Mouse (Mus musculus) olfactory bulb, adult 2 months (tissue): ENCODE results near the gene Birc5.

ENCODE experiments used
- CTCF ChIP-seq: fragments of 200-500 bp; IDR thresholded peaks from 2 replicates; pipeline ENCODE4 v1.5.1; 2012; ENCODE audit warnings: low read depth, mild to moderate bottlenecking, low read length, moderate library complexity; ENCODE audit not compliant: insufficient read depth
- POLR2A ChIP-seq: fragments of 200-500 bp; IDR thresholded peaks from 2 replicates; pipeline ENCODE4 v1.6.1; 2012; ENCODE audit warnings: mild to moderate bottlenecking, low read depth, low read length, moderate library complexity; ENCODE audit not compliant: insufficient read depth

DNA sequence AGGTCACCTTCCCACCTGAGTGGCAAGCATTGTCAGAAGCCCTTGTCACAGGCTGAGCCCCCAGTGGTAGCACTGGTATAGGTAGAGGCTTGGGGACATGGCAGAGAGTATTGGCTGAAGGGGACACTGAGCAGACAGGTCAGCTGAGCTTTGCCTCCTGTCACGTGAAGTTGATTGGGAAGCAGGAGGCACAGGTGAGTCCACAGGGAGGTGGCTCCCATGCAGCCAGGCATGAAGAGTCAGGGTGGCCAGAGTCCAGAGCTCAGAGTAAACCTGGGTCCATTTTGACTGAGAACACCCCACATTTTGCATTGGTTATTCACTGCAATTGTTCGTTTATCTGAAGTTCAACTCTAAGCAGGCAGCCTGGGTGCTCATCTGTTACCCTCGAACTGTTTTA lies 3.8 kb downstream of the Birc5 start:
- TF ChIP-seq CTCF (no peak), POLR2A (no peak)
